Mouse (Mus musculus) limb, embryonic 12.5 days (tissue): ENCODE measurements around the gene Lrwd1. TPM values are rescaled to one million over a fixed set of nuclear protein-coding genes. Genes with fewer than 3 reads are reported as not detected.

Source experiments
- ATAC-seq: fragments of 200-750 bp; cut with Nextera tagmentation; 2 replicates; pipeline ENCODE4 v1.8.0; 2017; ENCODE audit warnings: low read depth, moderate TSS enrichment; ENCODE audit not compliant: insufficient number of reproducible peaks, insufficient read depth, low FRiP score, low TSS enrichment
- H3K27ac ChIP-seq: fragments of 300-500 bp; sonication (generic); 2 replicates; pipeline ENCODE4 v1.5.1; 2016; ENCODE audit warnings: mild to moderate bottlenecking, moderate library complexity
- H3K27me3 ChIP-seq: fragments of 300-500 bp; sonication (generic); 2 replicates; pipeline ENCODE4 v1.6.1; 2016; ENCODE audit warnings: mild to moderate bottlenecking, moderate library complexity
- H3K36me3 ChIP-seq: fragments of 300-500 bp; sonication (generic); 2 replicates; pipeline ENCODE4 v1.6.1; 2016; ENCODE audit warnings: mild to moderate bottlenecking, moderate library complexity
- H3K4me1 ChIP-seq: fragments of 300-500 bp; sonication (generic); replicated peaks from 2 replicates; pipeline ENCODE4 v1.6.1; 2016
- H3K4me2 ChIP-seq: fragments of 300-500 bp; sonication (generic); 2 replicates; pipeline ENCODE4 v1.6.1; 2016; ENCODE audit warnings: mild to moderate bottlenecking, moderate library complexity
- H3K4me3 ChIP-seq: fragments of 300-500 bp; sonication (generic); replicated peaks from 2 replicates; pipeline ENCODE4 v1.5.1; 2016; ENCODE audit warnings: mild to moderate bottlenecking
- H3K9ac ChIP-seq: fragments of 300-500 bp; sonication (generic); replicated peaks from 2 replicates; pipeline ENCODE4 v1.6.1; 2016; ENCODE audit warnings: mild to moderate bottlenecking, moderate library complexity
- H3K9me3 ChIP-seq: fragments of 300-500 bp; sonication (generic); 2 replicates; pipeline ENCODE4 v1.6.1; 2016; ENCODE audit warnings: mild to moderate bottlenecking, moderate library complexity
- WGBS: fragments of 180-500 bp; shearing (Covaris S2); methylation state at CpG from one replicate; pipeline ENCODE4 v1.1.7; 2016; 5-methylcytosine and 5-hydroxymethylcytosine counted together
- microRNA-seq: library from miRNA; unstranded; fragments of <30 nt; microRNA quantifications from one replicate; pipeline ENCODE4, GENCODE M21; 2017
- polyA plus RNA-seq: library from polyadenylated mRNA; unstranded; fragments of >200 nt; fragmentation: Nextera tagmentation; extraction: Ambion mirVana; gene quantifications from 2 replicates; pipeline ENCODE4 v1.2.1, GENCODE M21; 2016

Lrwd1 gene
- polyA plus RNA-seq, 1 experiment from 2014 or later: 49.6 TPM

- ATAC-seq: no peak
- no peak overlapping the region for H3K27ac ChIP-seq
- H3K4me3 ChIP-seq: no peak overlapping the region
- H3K4me2 ChIP-seq: no peak overlapping the region
- 0 out of 2 replicates have a peak, but pooled peaks cover 5% of the 10 kb centered on the region for H3K27me3 ChIP-seq
- 65% methylated on average over 11 of the region's 11 CpGs for WGBS
- 0 out of 2 replicates have a peak, but pooled peaks cover 3% of the 10 kb centered on the region for H3K9me3 ChIP-seq
- H3K4me1 ChIP-seq: 0 out of 2 replicates have a peak, but pooled peaks cover 9% of the 10 kb centered on the region
- H3K36me3 ChIP-seq: no peaks in the 10 kb centered on the region
- no peak overlapping the region for H3K9ac ChIP-seq
Observed at GRCm38 (mm10) chr5:136073526-136073925, 62.3 kb downstream of the Lrwd1 start.

GRCm38 (mm10) chr5:136073051-136073450 lies 62.8 kb downstream of the Lrwd1 start:
- Histone ChIP-seq H3K4me3 (no peak overlapping the region), H3K9me3 (0 out of 2 replicates have a peak, but pooled peaks cover 3% of the 10 kb centered on the region), H3K27ac (no peak overlapping the region), H3K4me1 (0 out of 2 replicates have a peak, but pooled peaks cover 9% of the 10 kb centered on the region), H3K36me3 (no peaks in the 10 kb centered on the region), H3K4me2 (no peak overlapping the region), H3K27me3 (0 out of 2 replicates have a peak, but pooled peaks cover 5% of the 10 kb centered on the region), H3K9ac (no peak overlapping the region)
- no peak for ATAC-seq
- 65% methylated on average over 6 of the region's 6 CpGs for WGBS

Small RNA genes within 50 kb of the gene (microRNA-seq; reads per million reads assigned to microRNA genes)
- not detected for gene Mir7035

Other genes starting within 250 kb of the Lrwd1 start
- 59.6 and 66.8 TPM in 2 replicates for gene Hspb1, start 248.2 kb downstream of the Lrwd1 start, polyA plus RNA-seq
- gene Ywhag, start 201.5 kb downstream of the Lrwd1 start, polyA plus RNA-seq: 180 and 182 TPM in 2 replicates
- 4.8 and 5.6 TPM in 2 replicates for gene Ssc4d, start 161.5 kb downstream of the Lrwd1 start, polyA plus RNA-seq
- gene Zp3, start 156.0 kb downstream of the Lrwd1 start, polyA plus RNA-seq: not detected in 2 replicates
- gene Dtx2, start 141.3 kb downstream of the Lrwd1 start, polyA plus RNA-seq: 39.2 and 40.4 TPM in 2 replicates
- gene Upk3b, start 97.6 kb downstream of the Lrwd1 start, polyA plus RNA-seq: 0.13 and 0.24 TPM in 2 replicates
- gene Upk3bl, start 81.6 kb downstream of the Lrwd1 start, polyA plus RNA-seq: 5.0 and 5.4 TPM in 2 replicates
- 9.2 and 9.7 TPM in 2 replicates for gene Rasa4, start 52.2 kb downstream of the Lrwd1 start, polyA plus RNA-seq
- 253 and 261 TPM in 2 replicates for gene Polr2j, start 19.4 kb downstream of the Lrwd1 start, polyA plus RNA-seq
- 27.7 and 29.9 TPM in 2 replicates for gene Alkbh4, start 72 bp upstream of the Lrwd1 start, polyA plus RNA-seq
- gene Orai2, start 34.6 kb upstream of the Lrwd1 start, polyA plus RNA-seq: 8.7 and 9.9 TPM in 2 replicates
- 59.1 and 65.1 TPM in 2 replicates for gene Prkrip1, start 62.9 kb upstream of the Lrwd1 start, polyA plus RNA-seq
- gene Sh2b2, start 110.5 kb upstream of the Lrwd1 start, polyA plus RNA-seq: 14.8 and 15.0 TPM in 2 replicates